Mouse (Mus musculus) layer of hippocampus, adult 18-20 months (tissue): ENCODE data around the gene Armh3. TPM values are rescaled to one million over a fixed set of nuclear protein-coding genes. Genes with fewer than 3 reads are reported as not detected.

ENCODE experiments used
- DNase-seq, 2 experiments: peaks; one replicate each; pipeline ENCODE4 v3.0.0; 2022; ENCODE audit warnings: low spot score in 2 of 2
- long read RNA-seq: library from polyadenylated mRNA; stranded (forward); transcript quantifications from one replicate; pipeline ENCODE4 v2.0.0, GENCODE M21; 2021
- total RNA-seq, 2 experiments: library from RNA; stranded (reverse); gene quantifications; 2 replicates each; pipeline ENCODE4 v1.2.3; 2021

Armh3 gene
- total RNA-seq: 10 to 100 TPM; 18.4 to 19.3 TPM
- long read RNA-seq, transcript Armh3-201 (26 exons, 3,676 nt): major isoform, 9 of 14 reads
- long read RNA-seq, partial matches to known transcripts: 4 of 14 reads
- long read RNA-seq, other reads (novel, unspliced or antisense): 1 of 14 reads

DNA sequence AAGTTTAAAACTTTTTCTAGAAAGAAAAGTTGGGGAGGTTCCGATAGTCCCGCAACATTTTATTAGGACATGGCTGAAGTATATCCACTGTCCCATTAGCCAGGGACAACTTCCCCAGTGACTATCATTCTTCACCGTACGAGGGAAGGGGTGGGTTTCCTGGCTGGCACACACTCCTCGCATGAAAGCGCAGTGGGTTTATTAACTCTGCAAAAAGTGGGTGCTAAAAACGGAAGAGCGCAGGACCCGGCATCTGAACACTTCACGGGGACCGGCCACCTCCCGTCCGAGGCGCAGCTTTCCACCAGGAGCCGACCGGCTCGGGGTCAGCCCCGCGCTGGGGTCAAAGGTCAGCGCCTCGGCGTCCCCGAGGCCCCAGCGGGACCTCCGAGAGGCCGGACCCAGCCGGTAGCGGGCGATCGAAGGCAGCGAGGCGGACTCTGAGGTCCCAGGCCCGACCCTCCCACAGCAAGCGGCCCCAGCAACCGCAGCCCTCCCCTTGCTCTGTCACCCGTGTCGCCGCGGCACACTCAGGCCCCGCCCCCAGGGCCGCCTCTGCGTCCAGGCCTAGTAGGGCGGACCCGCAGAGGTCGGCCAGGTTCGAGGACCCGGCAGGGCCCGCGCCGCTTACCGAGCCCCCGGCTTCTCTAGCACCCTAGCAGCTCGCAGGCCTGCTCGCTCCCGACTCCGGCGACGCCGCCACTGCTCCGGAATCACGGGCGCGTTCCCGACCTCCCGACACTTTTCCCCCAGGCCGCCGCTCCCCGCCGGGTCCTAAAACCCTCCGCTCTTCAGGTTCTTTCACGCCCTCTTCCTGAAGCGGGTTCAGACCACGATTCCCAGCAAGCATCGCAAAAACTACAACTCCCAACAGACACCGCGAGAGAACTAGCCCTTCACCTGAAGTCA lies at the start of gene Armh3:
Gene Armh3 (minus strand): TSS at position 704 of the 909 bp plus-strand sequence.
- peak; percentile 93 to 96 for DNase-seq

DNA sequence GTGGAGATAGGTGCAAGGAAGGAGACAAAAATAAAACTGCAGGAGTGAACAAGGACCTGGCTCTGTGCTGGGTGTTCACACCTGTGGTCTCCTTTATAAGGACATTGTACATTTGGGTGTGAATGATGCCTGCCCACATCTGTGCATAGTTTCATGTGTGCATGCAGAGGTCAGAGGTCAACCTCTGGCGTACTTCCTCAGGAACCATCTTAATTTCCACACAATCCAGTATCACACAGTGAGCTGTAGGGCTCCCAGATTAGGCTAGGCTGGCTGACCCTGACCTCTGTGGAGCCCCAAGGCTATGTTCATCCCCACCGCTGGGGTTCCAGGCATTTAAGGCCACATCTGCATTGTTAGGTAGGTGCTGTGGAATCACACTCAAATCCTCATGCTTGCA lies 49.1 kb upstream of the Armh3 start:
- DNase-seq: no peak

- no peak for DNase-seq
Observed at GRCm38 (mm10) chr19:46046621-46047025, 48.3 kb upstream of the Armh3 start.

DNA sequence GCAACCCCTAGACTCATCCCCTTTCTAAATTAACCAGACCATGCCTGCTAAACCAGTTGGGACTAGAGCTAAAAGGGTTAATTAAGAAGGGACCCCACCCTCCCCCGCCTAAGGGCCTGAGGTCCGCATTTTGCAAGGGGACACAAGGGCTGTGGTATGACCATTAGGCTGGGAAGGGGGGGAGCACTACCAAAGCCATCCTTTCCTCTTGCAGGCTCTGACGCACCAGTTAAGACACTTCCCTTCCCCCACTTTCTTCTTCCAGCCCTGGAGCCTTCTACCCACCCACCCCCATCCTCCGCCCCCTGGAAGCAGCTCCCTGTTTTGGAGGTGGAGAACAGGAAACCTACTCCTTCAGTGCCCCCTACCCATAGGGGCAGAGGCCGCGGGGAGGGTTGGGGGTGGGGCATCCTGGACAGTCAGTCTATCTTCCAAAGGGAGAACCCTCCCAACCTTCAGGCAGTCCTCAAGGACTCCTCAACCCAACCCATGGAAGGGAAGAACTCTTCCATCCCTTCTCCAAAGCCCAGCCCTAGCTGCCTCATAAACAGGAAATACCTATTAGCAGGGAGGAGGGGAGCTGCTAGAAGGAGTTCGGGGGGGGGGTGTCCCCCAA lies 47.5 kb upstream of the Armh3 start:
- DNase-seq: peak in 1 of 2 experiments; percentile 57

DNA sequence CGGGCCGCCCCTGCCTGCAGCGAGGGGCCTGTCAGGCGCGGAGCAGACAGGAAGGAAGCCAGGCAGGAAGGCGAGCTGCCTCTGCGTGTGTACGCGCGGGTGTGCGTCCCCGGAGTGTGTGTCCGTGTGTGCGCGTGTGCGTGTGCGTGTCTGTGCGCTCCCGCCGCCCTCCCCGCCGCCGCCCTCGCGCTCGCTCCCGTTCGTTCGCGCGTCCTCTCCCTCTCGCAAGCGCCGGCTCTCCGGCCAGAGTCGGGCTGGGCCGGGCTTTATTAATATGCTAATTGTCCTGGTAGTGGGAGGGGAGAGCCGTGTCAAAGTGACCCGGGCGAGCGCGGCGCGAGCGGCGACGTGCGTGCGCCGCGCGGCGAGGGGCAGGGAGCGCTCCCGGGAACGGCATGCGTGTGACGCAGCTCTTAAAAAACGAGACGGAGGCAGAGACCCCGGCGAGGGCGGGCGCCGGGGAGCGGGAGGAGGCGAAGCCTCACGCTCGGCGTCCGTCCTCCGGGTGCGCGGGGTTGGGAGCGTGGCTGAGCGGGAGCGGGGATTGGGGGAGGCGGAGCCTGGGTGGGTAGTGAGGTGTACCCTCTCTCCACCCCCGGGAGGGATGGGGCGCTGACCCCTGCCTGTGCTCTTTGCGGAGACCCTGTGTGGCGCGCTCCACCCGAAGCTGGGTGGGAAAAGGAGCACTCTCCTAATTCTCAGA lies 46.9 kb upstream of the Armh3 start, which contains the start of gene Ldb1:
Gene Ldb1 (minus strand): TSS at position 222 of the 703 bp plus-strand sequence.
- peak; percentile 78 to 88 for DNase-seq

DNA sequence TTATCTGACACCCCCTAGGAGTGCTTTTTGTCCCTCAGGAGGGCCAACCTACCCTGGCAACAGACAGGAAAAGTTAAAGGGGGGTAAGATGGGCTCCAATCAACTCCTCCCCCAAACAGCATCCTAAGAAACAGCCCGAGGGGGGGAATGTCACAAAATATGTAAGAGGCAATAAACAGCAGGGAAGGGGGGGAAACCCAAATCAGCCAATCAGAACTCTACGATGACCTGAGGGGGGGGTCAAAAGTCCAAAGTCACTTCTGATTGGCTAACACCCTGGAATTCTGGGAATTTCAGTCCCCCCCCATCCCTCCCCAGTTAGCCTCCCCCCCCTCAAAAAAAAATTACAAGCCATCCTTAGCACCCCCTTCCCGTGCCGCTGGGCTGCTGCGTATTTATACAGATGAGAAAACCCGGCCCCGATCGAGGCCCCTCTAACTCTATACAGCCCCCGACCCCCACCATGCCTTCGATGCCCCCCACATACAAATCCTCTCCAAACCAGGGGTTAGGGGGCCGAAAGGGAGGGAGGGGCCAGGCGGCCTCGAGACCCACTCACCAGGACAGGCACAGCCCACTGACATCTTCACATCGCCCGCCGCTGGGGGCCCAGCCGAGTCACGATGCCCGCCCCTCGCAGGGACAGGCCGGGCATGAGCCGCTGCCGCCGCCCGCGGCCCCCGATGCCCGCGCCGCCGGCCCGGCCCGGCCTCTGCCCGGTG lies 46.1 kb upstream of the Armh3 start, which contains the start of gene Pprc1:
Gene Pprc1 (plus strand): TSS at position 616 of the 722 bp plus-strand sequence.
- DNase-seq: peak in 1 of 2 experiments; percentile 48

DNA sequence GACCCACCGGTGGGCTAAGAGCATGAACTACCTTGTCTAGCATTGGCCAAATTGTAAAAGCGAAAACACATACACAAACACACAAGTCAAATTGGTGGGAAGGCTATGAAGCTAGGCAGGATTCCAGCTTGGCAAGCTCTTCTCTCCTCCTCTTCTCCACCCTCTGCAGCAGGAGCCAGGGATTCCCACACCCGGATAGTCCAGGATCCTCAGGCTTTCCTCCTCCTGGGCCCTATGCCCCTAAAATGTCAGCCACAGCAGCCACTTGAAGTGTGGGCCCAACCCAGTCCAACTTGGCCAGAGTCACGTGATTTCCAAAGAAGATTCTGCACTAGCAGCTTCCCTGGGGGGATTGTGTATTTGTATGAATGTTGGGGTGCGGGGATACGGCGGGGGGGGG lies 45.1 kb upstream of the Armh3 start:
- peak in 1 of 2 experiments; percentile 46 for DNase-seq

DNA sequence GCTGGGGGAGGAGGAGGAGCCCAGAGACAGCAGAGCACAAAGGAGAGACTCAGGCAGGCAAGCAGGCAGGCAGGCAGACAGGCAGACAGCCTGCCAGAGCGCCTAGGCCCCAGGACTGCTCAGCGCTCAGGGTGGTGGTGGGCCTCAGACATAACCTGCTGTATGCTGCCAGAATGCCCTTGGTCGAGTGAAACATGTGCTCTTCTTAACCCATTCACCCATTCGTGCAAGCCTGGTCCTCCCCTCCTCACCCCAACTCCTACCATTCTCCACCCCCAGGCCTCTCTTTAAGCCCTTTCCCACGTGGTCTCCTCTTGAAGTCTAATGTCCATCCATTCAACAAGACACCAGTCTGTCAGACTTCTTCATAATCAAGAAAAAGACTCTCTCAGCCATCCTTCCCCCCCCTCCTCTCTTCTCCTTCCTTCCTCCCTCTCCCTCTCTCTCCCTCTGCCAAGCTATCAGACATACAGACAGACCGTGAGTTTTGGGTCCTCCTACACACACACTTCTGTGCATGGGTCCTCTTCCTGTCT lies 44.3 kb upstream of the Armh3 start:
- DNase-seq: peak in 1 of 2 experiments; percentile 74

GRCm38 (mm10) chr19:46041933-46042475 lies 43.7 kb upstream of the Armh3 start:
- DNase-seq: peak in 1 of 2 experiments; percentile 85

GRCm38 (mm10) chr19:46041299-46041932 lies 43.1 kb upstream of the Armh3 start:
- peak in 1 of 2 experiments; percentile 26 for DNase-seq

- DNase-seq: no peak
Observed at GRCm38 (mm10) chr19:46040149-46040902, 42.0 kb upstream of the Armh3 start.

GRCm38 (mm10) chr19:46039478-46039877 lies 41.2 kb upstream of the Armh3 start:
- peak; percentile 86 for DNase-seq

GRCm38 (mm10) chr19:46038851-46039260 lies 40.6 kb upstream of the Armh3 start:
- DNase-seq: no peak

- DNase-seq: no peak
Observed at GRCm38 (mm10) chr19:46037925-46038850, 39.9 kb upstream of the Armh3 start.

- DNase-seq: peak in 1 of 2 experiments; percentile 12
Observed at GRCm38 (mm10) chr19:46037243-46037924, 39.1 kb upstream of the Armh3 start.

- DNase-seq: no peak
Observed at GRCm38 (mm10) chr19:46036477-46037242, 38.4 kb upstream of the Armh3 start.
